ENCODE assay signal across 9 mouse cellular contexts in the genomic region with DNA sequence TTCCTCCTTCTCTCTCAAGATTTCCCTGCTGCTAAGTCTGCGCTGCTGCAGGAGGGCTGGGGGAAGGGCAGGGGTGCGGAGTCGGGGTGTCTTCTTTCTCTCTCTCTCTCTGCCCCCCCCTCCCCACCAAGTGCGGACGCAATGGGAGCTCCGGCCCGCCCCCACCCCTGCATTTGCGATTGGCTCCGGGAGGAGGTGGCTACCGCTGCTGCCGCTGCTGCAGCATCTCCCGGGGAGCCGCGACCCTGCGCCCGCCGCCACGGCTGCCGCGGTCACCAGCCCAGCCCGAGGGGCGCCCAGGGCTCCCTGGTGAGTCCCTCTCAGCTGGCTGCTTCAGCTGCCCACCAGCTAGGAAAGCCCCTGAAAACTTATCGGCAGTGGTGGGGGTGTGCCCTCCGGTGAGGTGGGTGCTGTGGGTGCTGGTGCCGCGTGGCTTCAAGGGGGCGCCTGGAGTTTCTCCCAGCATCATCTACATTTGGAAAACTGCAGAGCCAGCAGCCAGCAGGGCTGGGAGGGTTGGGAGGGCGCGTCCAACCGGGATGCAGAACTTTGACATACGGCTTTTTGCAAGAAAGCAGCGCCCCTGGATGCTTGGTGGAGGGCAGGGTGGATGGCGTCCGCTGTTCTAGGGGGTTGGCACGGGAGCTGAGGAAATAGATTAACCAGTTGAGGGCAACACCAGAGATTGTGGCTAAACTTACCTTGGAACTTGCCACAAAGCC. TPM values are rescaled to one million over a fixed set of nuclear protein-coding genes. Genes with fewer than 3 reads are reported as not detected.
DNase-seq lines count a peak whose midpoint lies in the region; ATAC-seq and TF ChIP-seq lines count a peak whose summit lies in the region.
"Had no signal": no experiment of that assay in that cellular context is flagged by ENCODE, and none has a peak within 500 bp of the region (broad histone marks: within the 10 kb centered on the region; RNA-seq: fewer than 3 reads in every experiment).

No protein-coding gene starts in this region.

- intact Hi-C loops in heart, postnatal 25 days (cut with DNase I) = no loop called here

- H3K4me2 ChIP-seq in heart, embryonic 12.5 days = peak overlapping the region; percentile 83
- H3K4me2 ChIP-seq in hindbrain, embryonic 12.5 days (replicated peaks) = peak overlapping the region; percentile 82
- peak overlapping the region; percentile 97 for H3K4me2 ChIP-seq in midbrain, postnatal 0 days (ENCODE audit: low read depth, low read length, poor library complexity, severe bottlenecking)

- peaks cover 23% of the 10 kb centered on the region for H3K4me1 ChIP-seq in heart, embryonic 12.5 days (replicated peaks)
- H3K4me1 ChIP-seq in hindbrain, embryonic 12.5 days = peaks cover 18% of the 10 kb centered on the region
- peaks cover 3% of the 10 kb centered on the region; the same call in 1 of the 2 replicates for H3K4me1 ChIP-seq in midbrain, postnatal 0 days (ENCODE audit: insufficient read depth, low read length)

- peak overlapping the region; percentile 76 for H3K4me3 ChIP-seq in heart, embryonic 12.5 days
- H3K4me3 ChIP-seq in hindbrain, embryonic 12.5 days = peak overlapping the region; percentile 46
- peak overlapping the region; percentile 51 for H3K4me3 ChIP-seq in midbrain, postnatal 0 days (ENCODE audit: low read depth, low read length)

- H3K36me3 ChIP-seq in heart, embryonic 12.5 days = peaks cover 6% of the 10 kb centered on the region
- no peaks in the 10 kb centered on the region for H3K36me3 ChIP-seq in hindbrain, embryonic 12.5 days
- no peaks in the 10 kb centered on the region for H3K36me3 ChIP-seq in midbrain, postnatal 0 days (ENCODE audit: insufficient read depth, low read length)

- H3K27ac ChIP-seq in heart, embryonic 12.5 days (ENCODE audit: poor library complexity, severe bottlenecking) = peak overlapping the region; percentile 97
- 0 out of 2 replicates have a peak overlapping the region, but pooled peaks have one; percentile 1 for H3K27ac ChIP-seq in hindbrain, embryonic 12.5 days
- H3K27ac ChIP-seq in midbrain, postnatal 0 days (ENCODE audit: low read depth, low read length) = no peak overlapping the region

- no peak; the same call in 1 of the 2 replicates for TF ChIP-seq CTCF in midbrain, postnatal 0 days (IDR thresholded peaks at IDR 0.05)

- WGBS in heart, embryonic 12.5 days = under 1% methylated on average over 31 of the region's 35 CpGs
- under 1% methylated on average over 35 of the region's 35 CpGs for WGBS in hindbrain, embryonic 12.5 days
- 1% methylated on average over 32 of the region's 35 CpGs for WGBS in midbrain, postnatal 0 days

- H3K9me3 ChIP-seq in heart, embryonic 12.5 days (replicated peaks) = no peaks in the 10 kb centered on the region
- H3K9me3 ChIP-seq in hindbrain, embryonic 12.5 days (replicated peaks) = no peaks in the 10 kb centered on the region
- no peaks in the 10 kb centered on the region for H3K9me3 ChIP-seq in midbrain, postnatal 0 days (ENCODE audit: low read length)

- H3K9ac ChIP-seq in heart, embryonic 12.5 days = peak overlapping the region; percentile 96
- peak overlapping the region; percentile 59 for H3K9ac ChIP-seq in hindbrain, embryonic 12.5 days
- peak overlapping the region; percentile 42; the same call in 1 of the 2 replicates for H3K9ac ChIP-seq in midbrain, postnatal 0 days (replicated peaks; ENCODE audit: low read length, poor library complexity, severe bottlenecking)

- peaks cover 22% of the 10 kb centered on the region for H3K27me3 ChIP-seq in heart, embryonic 12.5 days (replicated peaks)
- peaks cover 63% of the 10 kb centered on the region for H3K27me3 ChIP-seq in hindbrain, embryonic 12.5 days
- H3K27me3 ChIP-seq in midbrain, postnatal 0 days (ENCODE audit: insufficient read depth, low read length) = peaks cover 17% of the 10 kb centered on the region

- no peak for DNase-seq in heart, postnatal 25 days (ENCODE audit: low spot score)
- DNase-seq in embryo, embryonic 10 days (ENCODE audit: low spot score) = peak; percentile 28
- peak; percentile 7 for DNase-seq in midbrain, postnatal 0 days (ENCODE audit: low spot score)
- DNase-seq in urinary bladder, postnatal 14 days (ENCODE audit: low spot score) = no peak
- no peak for DNase-seq in gastrocnemius, postnatal 4 days (ENCODE audit: low spot score in 2 of 2)

- ATAC-seq in heart, embryonic 12.5 days (ENCODE audit: insufficient number of reproducible peaks, low FRiP score) = peak; percentile 26; the same call in 1 of the 2 replicates
- peak; percentile 46 for ATAC-seq in hindbrain, embryonic 12.5 days (ENCODE audit: low FRiP score)
- peak; percentile 49 for ATAC-seq in midbrain, postnatal 0 days (ENCODE audit: low FRiP score)
- no peak for ATAC-seq in CD4-positive, CD25-positive, alpha-beta regulatory T cell, adult 4 months

RNA-seq across cellular contexts. Expression of a gene that starts 51.6 kb away (rescaled TPM):
- 24.7 and 28.4 TPM in 2 replicates for polyA plus RNA-seq in heart, embryonic 12.5 days (2016; fragmentation: Nextera tagmentation; extraction: Ambion mirVana)
- 1 to 10 TPM in 1 of 2 experiments, under 1 TPM in 1; 0.98 to 1.1 TPM for total RNA-seq in heart, postnatal 25 days (2021)
- polyA plus RNA-seq in hindbrain, embryonic 12.5 days (2016; fragmentation: Nextera tagmentation; extraction: Ambion mirVana) = 0.08 TPM in 1 of 2 replicates, not detected in the other
- total RNA-seq in midbrain, postnatal 0 days (2014; rRNA removed) = not detected in 2 replicates
- polyA plus RNA-seq in midbrain, postnatal 0 days (2015; fragmentation: Nextera tagmentation; extraction: Ambion mirVana) = not detected in 2 replicates
- polyA plus RNA-seq in CD4-positive, CD25-positive, alpha-beta regulatory T cell, adult 4 months (2017; shearing (Covaris generic)) = not detected
- under 1 TPM in 1 of 2 experiments, not detected in 1; 0.08 TPM for total RNA-seq in gastrocnemius, postnatal 4 days (2021)
- total RNA-seq: neutrophil, adult 5-6 weeks had no signal

Comparison
In these comparisons a context has a peak if more than half of its experiments do, and no peak if none do; other contexts are left out.
1. H3K9ac ChIP-seq: peak in every context shown above with its lines; median percentile 96 in heart, embryonic 12.5 days; 59 in hindbrain, embryonic 12.5 days; 42 in midbrain, postnatal 0 days.
2. DNase-seq: peak in embryo, embryonic 10 days (single experiment) and midbrain, postnatal 0 days (single experiment); none in heart, postnatal 25 days (single experiment), urinary bladder, postnatal 14 days (single experiment) and gastrocnemius, postnatal 4 days (0 of 2).
3. RNA of a gene that starts 51.6 kb away (polyA plus RNA-seq): 24.7 to 28.4 TPM in heart, embryonic 12.5 days; 0.08 TPM in hindbrain, embryonic 12.5 days, not detected in midbrain, postnatal 0 days and not detected in CD4-positive, CD25-positive, alpha-beta regulatory T cell, adult 4 months; every median in the first group is over 10 times any median in the second.
4. Peak in every context shown above with its lines, with median percentiles within 50 percentile points of each other: H3K4me2 ChIP-seq and H3K4me3 ChIP-seq.